Mouse (Mus musculus) kidney, adult 11 months (tissue): Measurements from ENCODE around the gene Gm28102.
"Not testable (repeated sequence)": the region's sequence is repeated elsewhere in the genome, so short reads cannot be mapped to it uniquely, and the experiment has no call there.

ENCODE experiments used
- DNase-seq: peaks from one replicate; pipeline ENCODE4 v3.0.0; 2022

Gene Gm28102

GRCm38 (mm10) chrY:88053015-88053414 is at the start of gene Gm28102:
Gene Gm28102, plus strand, starts transcription at chrY:88053315.
- not testable (repeated sequence) for DNase-seq
